Mouse (Mus musculus) neural tube, embryonic 10.5 days (tissue): ENCODE measurements around the gene Pde11a.
A peak's percentile ranks its signal among the peaks of the same experiment; 100 is the strongest.

ENCODE experiments used
- DNase-seq: peaks from one replicate; pipeline ENCODE4 v3.0.0-alpha.2; 2017; ENCODE audit warnings: low spot score; ENCODE audit errors: extremely low spot score

Pde11a gene

DNA sequence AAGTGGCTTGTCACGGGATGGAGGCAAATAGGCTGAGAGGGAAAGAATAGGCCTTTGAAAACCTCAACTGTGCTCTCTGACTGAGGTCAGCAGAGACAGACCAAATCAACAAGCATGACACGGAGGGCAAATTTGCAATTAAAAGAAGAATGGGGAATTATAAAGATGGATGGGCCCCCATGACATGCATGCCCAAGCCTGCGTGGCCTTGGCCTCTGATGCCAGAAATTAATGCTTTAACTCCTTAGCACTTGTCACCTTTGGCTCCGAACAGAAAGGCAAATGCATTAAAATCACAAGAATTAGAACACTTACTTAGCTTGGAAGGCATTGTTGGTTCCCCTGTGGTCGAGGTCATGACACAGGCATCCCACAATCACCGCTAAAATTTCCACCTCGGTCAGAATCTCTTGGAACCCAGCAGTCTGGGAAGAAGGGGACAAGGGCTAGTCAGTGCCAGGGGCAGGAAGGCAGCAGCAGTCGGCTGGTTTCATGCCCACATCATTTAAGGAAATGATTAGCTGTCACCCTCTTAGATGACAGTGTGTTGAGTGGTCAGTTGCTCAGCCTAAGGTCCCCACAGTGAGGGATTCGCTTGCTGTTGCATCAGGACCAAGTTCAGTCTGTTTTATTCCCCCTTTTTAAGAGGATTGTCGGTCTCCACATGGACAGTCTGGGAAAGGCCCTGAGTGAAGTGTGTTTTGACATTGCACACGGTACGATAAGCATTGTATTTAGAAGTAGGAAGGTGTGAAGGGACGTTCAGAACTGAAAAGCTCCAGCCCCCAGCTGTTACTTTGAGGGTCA lies 279.7 kb downstream of the Pde11a start:
- DNase-seq = peak; percentile 43

DNA sequence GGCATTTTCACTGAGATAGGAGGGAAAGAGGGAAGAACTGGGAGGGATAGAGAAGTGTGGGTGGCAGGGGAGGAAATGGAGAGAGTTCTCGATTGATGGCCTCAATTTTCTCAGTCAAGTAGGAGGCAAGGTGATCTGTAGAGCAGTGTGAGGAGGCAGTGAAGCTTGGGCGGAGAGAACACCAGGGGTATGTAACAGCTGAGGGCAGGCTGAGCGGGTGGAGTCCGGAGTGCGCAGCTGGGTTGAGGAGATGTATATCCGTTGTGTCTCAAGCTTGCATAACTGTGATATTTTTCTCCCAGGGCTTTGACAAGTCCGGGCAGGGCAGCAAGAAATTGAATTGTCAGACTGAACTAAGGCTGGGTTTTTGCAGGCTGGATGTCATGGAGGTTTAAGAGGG lies 281.0 kb downstream of the Pde11a start:
- no peak for DNase-seq

DNA sequence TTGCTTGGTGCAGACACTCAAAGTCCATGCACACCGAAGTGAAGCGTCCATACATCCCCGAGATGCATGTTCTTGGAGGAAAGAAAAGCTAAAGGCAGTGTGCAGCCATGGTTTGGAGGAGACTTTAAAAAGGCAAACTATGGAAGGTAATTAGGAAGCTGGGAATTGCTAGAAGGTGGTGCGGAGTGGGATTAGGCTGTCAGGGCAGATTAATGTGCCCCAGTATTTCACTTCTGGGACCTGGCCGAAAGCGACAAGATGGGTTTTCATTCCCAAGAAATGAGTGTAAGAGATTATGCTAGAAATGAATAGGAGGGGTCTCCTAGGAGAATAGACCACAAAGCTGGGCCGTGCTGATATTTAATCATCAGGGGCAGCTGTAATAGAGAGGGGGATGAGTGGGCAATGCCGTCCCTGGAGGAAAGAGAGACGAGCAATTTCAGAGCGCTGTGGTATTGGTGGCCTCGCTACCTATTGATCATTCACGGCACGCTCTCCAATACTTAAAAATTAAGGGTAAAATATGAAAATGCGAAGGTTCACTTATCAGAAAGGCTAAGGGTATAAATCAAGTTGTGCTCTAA lies 284.7 kb downstream of the Pde11a start:
- no peak for DNase-seq

DNA sequence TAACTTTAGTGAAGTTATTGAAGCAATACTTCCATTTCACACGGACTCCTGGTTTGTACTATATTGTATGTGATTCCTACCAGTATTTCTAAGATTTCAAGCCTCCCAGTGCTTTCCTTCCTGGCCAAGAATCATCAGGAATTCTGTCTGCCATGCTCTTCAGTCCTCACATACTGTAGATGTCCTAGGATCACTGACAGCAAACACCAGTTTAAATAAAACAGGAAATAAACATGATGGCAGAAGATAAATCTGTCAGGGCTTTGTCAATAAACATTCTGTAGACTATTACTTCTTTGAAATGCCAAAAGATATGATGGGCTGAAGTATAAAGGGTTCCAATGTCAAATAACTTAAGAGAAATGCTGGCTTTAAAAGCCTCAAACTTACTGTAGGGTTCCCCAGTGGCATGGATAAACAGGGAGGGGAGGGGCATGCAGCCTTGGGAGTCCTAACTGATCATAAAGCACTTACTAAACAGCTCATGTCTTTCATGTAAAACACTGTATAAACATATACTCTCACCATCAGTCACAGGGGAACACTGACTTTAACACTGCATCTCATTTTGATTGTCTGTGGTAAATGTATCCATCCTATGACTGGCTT lies 285.6 kb downstream of the Pde11a start:
- DNase-seq = no peak

DNA sequence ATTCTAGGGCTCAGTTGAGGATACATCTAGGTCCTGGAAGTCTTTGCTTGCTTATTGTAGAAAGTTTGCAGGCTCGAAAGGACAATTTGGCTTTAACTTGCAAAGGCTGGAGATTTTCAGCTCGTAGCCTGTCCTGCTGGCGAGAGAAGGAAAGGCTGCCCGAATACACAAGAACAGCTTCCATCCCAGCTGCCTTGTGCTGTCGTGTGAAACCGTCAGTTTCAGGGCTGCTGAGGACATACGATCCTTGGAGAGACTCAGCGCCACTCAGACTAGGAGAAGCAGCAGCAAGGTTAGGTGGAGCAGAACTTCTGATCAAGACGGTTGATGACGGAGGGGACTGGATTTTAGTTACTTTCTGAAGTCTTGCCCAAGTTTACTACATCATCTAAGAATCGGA lies 287.2 kb downstream of the Pde11a start:
- no peak for DNase-seq

DNA sequence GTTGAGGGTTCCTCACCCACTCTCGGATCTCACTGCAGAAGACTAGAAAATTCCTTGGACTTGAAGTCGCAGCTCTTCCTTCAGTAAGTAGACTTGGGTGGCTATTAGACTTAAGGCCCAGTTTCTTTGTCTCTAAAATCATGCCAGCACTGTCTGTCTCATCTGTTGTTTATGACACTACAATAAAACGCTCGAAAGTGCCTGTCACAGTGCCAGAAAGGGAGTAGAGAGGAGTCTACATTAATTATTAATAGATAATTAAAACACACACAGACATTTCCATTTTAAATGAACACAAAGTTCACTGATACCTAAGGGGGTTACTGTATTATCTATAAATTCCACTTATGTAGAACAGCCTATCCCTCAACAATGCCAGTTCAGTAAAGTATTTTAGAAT lies 287.7 kb downstream of the Pde11a start:
- no peak for DNase-seq

DNA sequence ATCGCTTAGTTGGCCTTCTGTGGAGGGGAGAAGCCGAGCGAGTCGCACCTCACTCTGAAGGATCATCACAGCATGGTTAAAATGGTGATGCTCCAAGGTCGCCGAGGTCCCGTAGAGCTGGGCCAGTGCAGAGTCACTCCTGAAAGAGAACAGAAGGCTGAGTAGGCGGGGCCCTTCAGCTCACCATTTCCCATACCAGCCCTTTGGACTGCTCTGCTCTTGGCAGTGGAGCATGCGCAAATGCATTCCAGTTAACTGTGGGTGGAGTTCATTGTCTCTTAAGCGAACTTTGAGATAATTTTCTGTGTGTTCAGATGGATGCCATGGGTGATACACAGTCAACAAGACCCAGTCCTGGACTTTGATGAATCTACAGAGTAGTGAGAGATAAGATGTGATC lies 288.5 kb downstream of the Pde11a start:
- DNase-seq = no peak

DNA sequence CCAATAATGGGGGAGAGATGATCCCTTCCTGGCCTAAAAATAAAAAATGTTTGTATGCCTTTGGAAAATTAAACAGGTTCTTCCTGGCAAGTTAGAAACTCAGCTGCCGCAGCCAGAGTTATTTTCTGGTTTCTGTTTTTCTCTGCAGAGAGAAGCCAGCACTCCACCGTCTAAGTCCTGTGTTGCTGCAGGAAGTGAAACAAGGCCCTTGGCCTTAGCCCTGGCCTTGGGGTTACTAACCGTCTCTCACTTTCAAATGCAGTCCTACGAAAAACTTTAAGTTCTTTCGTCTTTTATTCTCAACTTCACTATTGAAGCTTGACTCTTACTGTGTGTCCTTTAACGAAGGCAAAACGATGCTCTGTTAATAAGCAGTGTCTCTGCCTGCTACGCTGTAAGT lies 289.0 kb downstream of the Pde11a start:
- DNase-seq = no peak

DNA sequence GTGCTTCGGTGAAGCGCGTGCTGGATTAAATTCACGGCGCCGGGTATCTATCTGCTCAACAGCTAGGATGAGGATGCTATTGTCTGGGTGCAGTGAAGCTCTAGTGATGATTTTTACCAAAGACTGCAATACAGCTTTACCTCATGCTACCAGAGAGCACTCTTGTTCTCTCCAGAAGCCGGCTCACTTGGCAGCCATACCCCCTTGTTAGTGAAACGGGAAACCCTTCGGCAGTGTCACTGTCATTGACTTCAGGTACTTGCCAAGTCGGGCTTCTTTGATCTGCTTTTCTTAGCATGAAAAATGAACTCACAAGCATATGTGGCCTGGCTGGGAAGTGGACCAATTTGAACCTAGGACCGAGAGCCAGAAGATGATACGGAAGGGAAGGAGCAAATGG lies 290.8 kb downstream of the Pde11a start:
- DNase-seq = no peak

DNA sequence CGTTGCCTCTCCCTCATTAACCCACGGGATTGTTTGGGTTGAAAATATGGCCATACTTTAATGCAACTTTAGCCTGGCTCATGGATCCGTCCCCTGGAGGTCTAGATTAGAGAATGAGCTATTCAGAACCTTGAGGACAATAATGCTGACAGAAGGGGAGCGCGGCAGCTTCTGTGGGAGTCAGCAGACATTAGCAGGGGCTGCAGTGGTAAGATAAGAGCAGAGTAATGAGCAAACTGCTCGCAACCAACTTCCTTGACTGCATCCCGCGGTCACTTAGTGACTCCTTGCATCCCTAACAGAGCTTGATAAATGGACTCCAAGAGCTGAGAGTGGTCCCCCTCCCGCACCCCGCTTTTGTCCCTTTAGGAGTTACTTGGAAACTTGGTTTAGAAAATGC lies 296.4 kb downstream of the Pde11a start:
- no peak for DNase-seq

DNA sequence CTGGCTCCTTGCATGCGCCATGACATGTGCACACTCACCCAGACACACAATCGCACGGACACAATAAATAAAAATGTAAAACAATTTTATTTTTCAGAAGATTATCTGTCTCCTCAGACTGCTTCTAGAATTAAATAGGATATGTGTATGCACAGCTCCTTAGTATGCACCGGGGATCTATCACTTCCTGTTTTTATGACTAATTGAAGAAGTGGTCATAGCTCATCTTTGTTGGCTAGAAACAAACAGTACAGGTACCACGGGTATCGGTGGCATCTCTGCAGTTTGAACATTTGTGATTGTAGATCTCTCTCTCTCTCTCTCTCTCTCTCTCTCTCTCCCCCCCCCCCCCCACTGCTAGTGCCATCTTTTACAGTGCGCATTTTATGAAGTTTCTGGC lies 298.5 kb downstream of the Pde11a start:
- DNase-seq = no peak

DNA sequence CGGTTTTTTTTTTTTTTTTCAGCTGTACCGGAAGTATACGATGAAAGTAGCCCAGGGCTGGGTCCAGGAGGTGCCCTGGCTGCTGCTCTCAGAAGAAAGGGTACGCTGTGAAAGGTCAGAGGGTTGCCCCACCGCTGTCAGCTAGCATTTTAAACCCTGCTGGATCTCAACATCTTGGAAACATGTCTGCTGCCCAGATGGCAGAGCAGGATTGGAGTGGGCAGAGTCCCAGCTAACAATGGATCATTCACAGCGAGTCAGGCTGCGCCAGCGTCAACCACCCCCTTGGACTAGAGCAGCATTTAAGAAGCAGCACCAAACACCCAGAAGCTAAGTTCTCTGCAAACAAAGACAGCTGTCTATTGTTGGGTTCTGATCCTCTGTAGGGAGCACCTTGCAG lies 308.5 kb downstream of the Pde11a start:
- DNase-seq = peak; percentile 82

DNA sequence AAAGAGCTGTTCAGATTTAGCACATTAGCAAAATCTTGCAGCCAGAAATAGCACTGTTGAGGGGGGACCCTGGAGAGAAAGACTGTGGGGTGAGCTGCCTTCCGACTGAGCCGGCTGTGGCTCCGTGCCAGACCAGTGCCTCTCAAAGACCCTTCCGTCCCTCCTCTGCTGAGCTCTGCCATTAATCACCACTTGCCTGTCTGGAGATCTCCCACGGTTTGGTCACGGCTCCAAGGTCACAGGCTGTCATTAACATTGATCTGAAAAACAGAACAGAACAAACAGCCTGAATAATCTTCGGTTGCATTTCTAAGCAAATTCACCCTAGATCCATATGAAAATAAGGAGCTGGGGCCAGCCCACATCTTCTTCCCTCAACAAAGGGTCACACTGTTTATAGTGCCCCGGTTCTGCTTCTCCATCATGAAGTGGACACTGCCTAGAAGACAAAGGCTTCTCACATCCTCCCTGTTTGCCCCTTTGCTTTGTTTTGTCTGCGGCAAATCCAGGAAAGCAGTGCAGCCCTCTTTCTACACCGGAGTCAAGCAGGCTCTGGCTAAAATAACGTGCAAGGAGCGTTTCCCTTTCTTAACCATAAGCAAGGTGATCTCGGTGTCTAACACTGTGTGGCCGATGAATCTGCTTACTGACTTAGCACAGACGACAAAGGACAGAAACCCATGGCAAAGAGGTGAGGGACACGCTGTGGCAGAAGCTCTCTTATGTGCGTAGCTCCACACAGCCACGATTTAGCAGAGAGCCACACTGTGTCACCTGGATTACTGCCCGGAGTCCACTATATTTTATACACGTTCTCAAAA lies 309.3 kb downstream of the Pde11a start:
- DNase-seq = peak; percentile 76

DNA sequence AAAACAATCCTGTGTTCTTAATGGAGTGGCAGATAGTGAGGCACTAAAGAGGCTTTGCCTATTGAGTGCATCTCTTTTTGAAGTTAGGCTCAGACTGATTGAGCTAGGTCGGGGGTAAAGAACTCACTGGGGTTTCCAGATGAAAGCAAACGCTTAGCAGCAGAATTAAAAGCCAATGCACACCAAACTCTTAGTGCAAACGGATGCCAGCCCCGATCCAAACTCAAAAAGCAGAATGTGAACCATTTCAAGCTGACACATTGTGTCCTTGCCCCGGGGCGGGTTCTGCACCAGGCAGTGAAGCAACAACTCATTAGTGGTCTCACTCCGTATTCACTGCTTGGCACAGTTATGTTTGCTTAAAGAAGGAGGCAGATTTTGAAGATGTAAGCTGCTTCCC lies 321.7 kb downstream of the Pde11a start:
- DNase-seq = no peak

DNA sequence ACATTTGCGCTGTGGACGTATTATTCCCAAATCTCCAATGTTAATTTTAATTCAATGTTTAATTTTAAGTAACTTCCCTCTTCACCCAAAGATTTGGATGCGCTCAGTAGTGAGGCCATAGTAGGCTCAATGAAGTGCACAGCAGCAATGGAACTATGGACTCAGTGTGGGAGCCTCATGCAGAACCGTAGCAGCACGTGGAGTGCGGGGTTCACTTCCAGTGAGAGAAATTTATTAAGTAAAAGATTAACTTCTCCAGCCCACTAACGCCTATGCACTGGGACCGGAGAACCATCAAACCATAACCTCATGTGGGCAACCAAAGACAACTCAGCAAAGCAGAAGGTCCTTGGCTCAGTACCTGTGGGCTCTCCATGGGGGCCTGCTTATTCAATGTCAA lies 322.4 kb downstream of the Pde11a start:
- DNase-seq = no peak

DNA sequence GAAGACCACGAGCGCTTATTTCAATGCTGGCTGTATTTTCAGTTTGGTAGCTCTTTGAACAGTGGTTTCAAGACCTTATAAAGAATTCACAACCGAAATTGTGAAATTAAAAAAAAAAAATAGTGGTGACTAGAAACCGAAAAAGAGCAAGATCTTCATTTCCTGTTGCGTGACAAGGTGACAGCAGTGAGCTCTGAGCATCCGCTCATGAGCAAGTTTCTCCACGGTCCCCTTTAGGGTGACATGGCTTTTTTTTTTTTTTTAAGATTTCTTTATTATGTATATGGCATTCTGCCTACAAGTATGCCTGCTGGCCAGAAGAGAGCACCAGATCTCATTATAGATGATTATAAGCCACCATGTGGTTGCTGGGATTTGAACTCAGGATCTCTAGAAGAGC lies 323.1 kb downstream of the Pde11a start:
- no peak for DNase-seq

DNA sequence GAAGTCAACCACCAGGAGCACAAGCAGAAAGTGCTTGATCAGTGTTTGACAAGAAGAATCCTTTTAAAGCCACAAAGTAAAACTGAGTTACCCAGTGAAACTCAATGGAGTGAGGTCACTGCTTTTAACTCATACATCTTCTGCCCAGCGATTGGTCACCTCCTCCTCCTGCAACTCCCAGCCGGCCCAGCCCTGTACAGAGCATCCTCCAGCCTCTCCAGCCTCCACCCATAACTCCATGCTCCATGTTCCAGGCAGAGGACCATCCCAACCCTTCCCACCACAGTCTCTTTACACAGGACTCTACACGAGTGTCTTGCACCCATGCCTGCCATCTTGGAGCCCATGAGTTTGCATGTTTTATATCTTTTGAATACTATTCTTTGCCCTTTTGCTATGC lies 323.9 kb downstream of the Pde11a start:
- DNase-seq = no peak

DNA sequence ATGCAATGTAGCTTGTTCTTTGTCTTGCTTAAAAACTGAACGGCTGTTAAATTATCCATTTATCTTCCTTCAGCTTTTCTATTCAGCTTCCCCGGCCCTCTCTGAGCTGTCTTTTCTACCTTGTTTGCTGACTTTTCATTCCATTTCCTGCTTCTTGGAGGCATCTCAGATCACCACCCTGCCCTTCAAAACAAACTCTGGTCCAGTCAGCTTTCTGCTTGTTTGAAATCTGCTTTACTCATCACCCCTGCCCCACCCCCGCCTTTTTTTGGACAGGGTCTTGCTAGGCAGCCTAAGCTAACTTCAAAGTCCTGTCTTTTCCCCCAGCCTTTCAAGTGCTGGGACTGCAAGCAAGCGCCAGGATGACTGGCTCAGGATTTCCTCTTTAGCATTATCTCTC lies 332.4 kb downstream of the Pde11a start:
- DNase-seq = peak; percentile 52

DNA sequence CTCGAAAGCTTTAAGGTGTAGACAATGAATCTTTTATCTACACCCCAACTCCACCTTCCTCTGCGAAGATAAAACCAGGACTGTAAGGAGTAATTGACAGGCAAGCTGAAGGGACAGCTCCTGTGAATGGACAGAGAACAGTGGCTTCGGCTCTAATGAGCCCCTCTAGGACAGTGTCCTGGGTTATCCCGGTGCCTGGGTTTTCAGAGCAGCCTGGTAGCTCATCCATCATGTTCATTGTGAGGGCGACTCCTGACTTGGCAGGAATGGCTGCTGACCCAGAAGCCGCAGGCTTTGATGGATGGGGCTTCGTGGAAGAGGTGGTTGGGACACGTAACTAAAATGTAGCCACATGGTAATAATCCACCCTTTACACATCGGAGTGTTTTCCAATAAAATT lies 335.7 kb downstream of the Pde11a start:
- DNase-seq = peak; percentile 39

DNA sequence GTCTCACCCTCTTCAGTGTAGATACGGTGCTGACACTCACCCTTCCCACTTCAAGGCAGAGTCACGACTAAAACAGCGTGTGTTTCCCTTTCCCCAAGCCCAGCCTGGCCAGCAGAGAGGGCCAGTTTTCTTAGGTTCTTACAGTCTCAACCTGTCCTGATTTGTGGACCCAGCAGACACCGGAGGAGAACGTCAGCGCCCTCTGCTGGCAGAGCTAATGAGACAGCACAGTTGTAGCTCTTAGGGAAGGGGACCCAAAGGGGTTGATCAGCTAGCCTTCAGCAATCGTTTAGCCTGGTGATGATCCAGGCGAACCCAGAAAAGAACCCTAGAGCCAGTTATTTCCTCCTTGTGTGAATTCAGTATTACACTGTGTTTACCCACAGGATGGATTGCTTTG lies 337.2 kb downstream of the Pde11a start:
- DNase-seq = peak; percentile 61

DNA sequence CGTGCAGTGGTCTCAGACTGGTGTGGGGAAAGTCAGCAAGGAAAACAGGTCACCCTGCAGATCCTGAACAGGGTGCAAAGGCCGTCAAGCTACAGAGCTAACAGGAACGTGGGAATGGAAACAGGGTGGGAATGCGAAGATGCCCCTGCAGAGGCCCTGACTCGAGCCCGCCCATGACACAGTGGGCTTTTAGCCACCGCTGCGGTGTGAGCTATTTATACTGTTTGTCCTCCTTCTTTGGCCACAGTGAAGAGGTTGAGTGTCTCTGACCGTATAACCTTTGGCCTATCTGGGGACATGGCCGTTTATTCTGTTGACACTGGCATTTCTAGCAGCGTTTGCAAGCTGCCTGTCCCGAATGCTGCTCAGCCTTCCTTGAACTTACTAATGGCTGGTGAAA lies 338.9 kb downstream of the Pde11a start:
- no peak for DNase-seq

DNA sequence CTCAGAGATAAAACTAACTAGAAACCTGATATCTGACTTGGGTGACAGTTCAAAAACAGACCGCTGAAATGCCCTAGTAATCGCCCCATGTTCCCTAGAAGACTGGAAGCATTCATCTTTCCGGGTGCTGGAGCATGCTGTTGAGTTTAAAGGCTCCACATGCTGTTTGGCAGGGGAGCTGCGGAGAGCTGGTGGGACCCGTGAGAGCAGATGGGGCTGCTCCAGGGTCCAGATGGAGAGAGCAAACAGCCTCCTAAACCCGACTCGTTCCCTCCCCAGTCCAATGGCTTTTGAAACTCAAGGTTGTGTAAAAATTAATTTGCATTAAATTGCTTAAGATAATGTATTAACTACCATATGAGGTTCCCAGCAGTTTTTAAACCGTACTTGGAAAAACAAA lies 339.9 kb downstream of the Pde11a start:
- no peak for DNase-seq
